Mouse (Mus musculus) kidney, embryonic 14.5 days (tissue): ENCODE results near the gene Abraxas2. TPM values are rescaled to one million over a fixed set of nuclear protein-coding genes. Genes with fewer than 3 reads are reported as not detected.
A peak's percentile ranks its signal among the peaks of the same experiment; 100 is the strongest.

ENCODE experiments used
- ATAC-seq: fragments of 200-750 bp; cut with Nextera tagmentation; 2 replicates; pipeline ENCODE4 v1.8.0; 2017; ENCODE audit warnings: moderate number of reproducible peaks, mild to moderate bottlenecking, moderate TSS enrichment, moderate library complexity; ENCODE audit not compliant: low FRiP score, low TSS enrichment
- H3K27ac ChIP-seq: fragments of 300-500 bp; sonication (generic); 2 replicates; pipeline ENCODE4 v1.5.1; 2014; ENCODE audit warnings: low read depth, mild to moderate bottlenecking, low read length, moderate library complexity, mixed read lengths
- H3K27me3 ChIP-seq: fragments of 300-500 bp; sonication (generic); 2 replicates; pipeline ENCODE4 v1.6.1; 2014; ENCODE audit warnings: mild to moderate bottlenecking, low read length; ENCODE audit not compliant: control insufficient read depth, insufficient read depth
- H3K36me3 ChIP-seq: fragments of 300-500 bp; sonication (generic); 2 replicates; pipeline ENCODE4 v1.6.1; 2014; ENCODE audit warnings: low read length, mixed read lengths; ENCODE audit not compliant: control insufficient read depth, insufficient read depth
- H3K4me1 ChIP-seq: fragments of 300-500 bp; sonication (generic); 2 replicates; pipeline ENCODE4 v1.6.1; 2014; ENCODE audit warnings: low read length, mixed read lengths; ENCODE audit not compliant: control insufficient read depth, insufficient read depth
- H3K4me2 ChIP-seq: fragments of 300-500 bp; sonication (generic); replicated peaks from 2 replicates; pipeline ENCODE4 v1.6.1; 2014; ENCODE audit warnings: low read depth, mild to moderate bottlenecking, low read length
- H3K4me3 ChIP-seq: fragments of 300-500 bp; sonication (generic); 2 replicates; pipeline ENCODE4 v1.5.1; 2014; ENCODE audit warnings: mild to moderate bottlenecking, low read length
- H3K9ac ChIP-seq: fragments of 300-500 bp; sonication (generic); 2 replicates; pipeline ENCODE4 v1.6.1; 2014; ENCODE audit warnings: low read depth, mild to moderate bottlenecking, low read length, moderate library complexity
- H3K9me3 ChIP-seq: fragments of 300-500 bp; sonication (generic); 2 replicates; pipeline ENCODE4 v1.6.1; 2016; ENCODE audit warnings: low read length; ENCODE audit not compliant: control insufficient read depth
- WGBS: fragments of 180-500 bp; shearing (Covaris S2); extraction: QIAGEN DNeasy Blood & Tissue Kit; methylation state at CpG from one replicate; pipeline ENCODE4 v1.1.7; 2014; 5-methylcytosine and 5-hydroxymethylcytosine counted together
- polyA plus RNA-seq: library from polyadenylated mRNA; unstranded; fragments of >200 nt; fragmentation: Nextera tagmentation; extraction: Ambion mirVana; gene quantifications from 2 replicates; pipeline ENCODE4 v1.2.1, GENCODE M21; 2014

Abraxas2 gene
- polyA plus RNA-seq, 1 experiment from 2014 or later: 50.0 TPM

- Histone ChIP-seq H3K9ac (no peak overlapping the region), H3K36me3 (peaks cover 90% of the 10 kb centered on the region), H3K4me2 (no peak overlapping the region), H3K27ac (no peak overlapping the region), H3K4me3 (no peak overlapping the region), H3K9me3 (no peaks in the 10 kb centered on the region), H3K4me1 (no peaks in the 10 kb centered on the region), H3K27me3 (no peaks in the 10 kb centered on the region)
- no peak for ATAC-seq
- 94% methylated on average over 1 of the region's 1 CpGs for WGBS
Observed at GRCm38 (mm10) chr7:132880276-132880675, 21.3 kb downstream of the Abraxas2 start.

- H3K27me3 ChIP-seq: no peaks in the 10 kb centered on the region
- no peak overlapping the region for H3K27ac ChIP-seq
- WGBS: 72% methylated on average over 2 of the region's 2 CpGs
- no peaks in the 10 kb centered on the region for H3K9me3 ChIP-seq
- no peak overlapping the region for H3K4me2 ChIP-seq
- no peak overlapping the region for H3K4me3 ChIP-seq
- ATAC-seq: no peak
- H3K36me3 ChIP-seq: peaks cover 69% of the 10 kb centered on the region
- H3K9ac ChIP-seq: no peak overlapping the region
- H3K4me1 ChIP-seq: no peaks in the 10 kb centered on the region
Observed at GRCm38 (mm10) chr7:132882343-132882742, 23.3 kb downstream of the Abraxas2 start.

- Histone ChIP-seq H3K9ac (no peak overlapping the region), H3K9me3 (no peaks in the 10 kb centered on the region), H3K27me3 (no peaks in the 10 kb centered on the region), H3K4me3 (no peak overlapping the region), H3K4me2 (no peak overlapping the region), H3K27ac (no peak overlapping the region), H3K36me3 (peaks cover 54% of the 10 kb centered on the region), H3K4me1 (no peaks in the 10 kb centered on the region)
- 90% methylated on average over 7 of the region's 7 CpGs for WGBS
- ATAC-seq: no peak
Observed at GRCm38 (mm10) chr7:132884031-132884430, 25.0 kb downstream of the Abraxas2 start.

- Histone ChIP-seq H3K4me1 (no peaks in the 10 kb centered on the region), H3K9me3 (no peaks in the 10 kb centered on the region), H3K36me3 (peaks cover 24% of the 10 kb centered on the region), H3K4me3 (no peak overlapping the region), H3K9ac (no peak overlapping the region), H3K27ac (0 out of 2 replicates have a peak overlapping the region, but pooled peaks have one; percentile 10), H3K4me2 (no peak overlapping the region), H3K27me3 (no peaks in the 10 kb centered on the region)
- WGBS: 39% methylated on average over 7 of the region's 7 CpGs
- 0 out of 2 replicates have a peak, but pooled peaks have one; percentile 52 for ATAC-seq
Observed at GRCm38 (mm10) chr7:132887019-132887804, 28.2 kb downstream of the Abraxas2 start.

GRCm38 (mm10) chr7:132888052-132888451 is 29.0 kb downstream of the Abraxas2 start:
- H3K4me3 ChIP-seq: no peak overlapping the region
- H3K27ac ChIP-seq: no peak overlapping the region
- H3K27me3 ChIP-seq: no peaks in the 10 kb centered on the region
- H3K9me3 ChIP-seq: no peaks in the 10 kb centered on the region
- no peak overlapping the region for H3K9ac ChIP-seq
- no peak for ATAC-seq
- H3K4me2 ChIP-seq: no peak overlapping the region
- 80% methylated on average over 3 of the region's 3 CpGs for WGBS
- H3K4me1 ChIP-seq: no peaks in the 10 kb centered on the region
- peaks cover 18% of the 10 kb centered on the region for H3K36me3 ChIP-seq

GRCm38 (mm10) chr7:132888518-132889249 is 29.7 kb downstream of the Abraxas2 start:
- H3K27ac ChIP-seq: no peak overlapping the region
- ATAC-seq: no peak
- H3K9me3 ChIP-seq: no peaks in the 10 kb centered on the region
- no peak overlapping the region for H3K4me2 ChIP-seq
- H3K4me1 ChIP-seq: no peaks in the 10 kb centered on the region
- no peaks in the 10 kb centered on the region for H3K27me3 ChIP-seq
- 72% methylated on average over 4 of the region's 4 CpGs for WGBS
- no peak overlapping the region for H3K4me3 ChIP-seq
- no peak overlapping the region for H3K9ac ChIP-seq
- peaks cover 11% of the 10 kb centered on the region for H3K36me3 ChIP-seq

GRCm38 (mm10) chr7:132889691-132890090 is 30.7 kb downstream of the Abraxas2 start:
- no peak overlapping the region for H3K4me3 ChIP-seq
- no peak overlapping the region for H3K4me2 ChIP-seq
- no peaks in the 10 kb centered on the region for H3K9me3 ChIP-seq
- H3K4me1 ChIP-seq: no peaks in the 10 kb centered on the region
- 92% methylated on average over 8 of the region's 8 CpGs for WGBS
- H3K27ac ChIP-seq: no peak overlapping the region
- no peak overlapping the region for H3K9ac ChIP-seq
- no peak for ATAC-seq
- H3K27me3 ChIP-seq: no peaks in the 10 kb centered on the region
- peaks cover 1% of the 10 kb centered on the region; the same call in 1 of the 2 replicates for H3K36me3 ChIP-seq

- WGBS: 91% methylated on average over 5 of the region's 5 CpGs
- no peaks in the 10 kb centered on the region for H3K9me3 ChIP-seq
- no peaks in the 10 kb centered on the region for H3K27me3 ChIP-seq
- H3K27ac ChIP-seq: no peak overlapping the region
- no peak overlapping the region for H3K9ac ChIP-seq
- ATAC-seq: no peak
- no peak overlapping the region for H3K4me3 ChIP-seq
- H3K4me2 ChIP-seq: no peak overlapping the region
- H3K36me3 ChIP-seq: no peaks in the 10 kb centered on the region
- H3K4me1 ChIP-seq: no peaks in the 10 kb centered on the region
Observed at GRCm38 (mm10) chr7:132890201-132890600, 31.2 kb downstream of the Abraxas2 start.
